Mouse (Mus musculus): ENCODE data around the gene Tgm7.

Gene Tgm7

GRCm38 (mm10) chr2:121074747-121075146, 34.8 kb downstream of the Tgm7 start:
- no peak for DNase-seq (ENCODE audit: extremely low read depth, low read depth, low spot score)

- DNase-seq (ENCODE audit: extremely low read depth, low read depth, low spot score), result no peak
These were observed 37.7 kb downstream of the Tgm7 start for GRCm38 (mm10) chr2:121071871-121072270.

DNA sequence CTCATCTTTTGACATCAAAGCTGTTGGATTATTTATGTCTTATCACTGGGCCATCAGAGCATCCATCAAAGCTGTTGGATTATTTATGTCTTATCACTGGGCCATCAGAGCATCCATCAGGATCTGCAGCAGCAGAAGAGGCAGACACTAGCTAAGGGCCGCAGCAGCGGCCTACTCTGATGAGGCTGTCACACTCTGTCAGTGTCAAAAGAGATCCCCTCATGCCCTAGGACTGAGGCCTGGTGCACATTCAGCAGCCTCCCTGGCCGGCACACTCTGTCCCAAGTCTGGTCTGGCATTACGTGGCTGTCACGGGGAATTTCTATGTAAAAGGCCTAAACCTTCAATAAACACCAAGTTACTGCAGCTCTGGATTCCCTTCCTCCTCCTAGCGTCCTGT, 40.1 kb downstream of the Tgm7 start:
- no peak for DNase-seq (ENCODE audit: extremely low read depth, low read depth, low spot score)

DNA sequence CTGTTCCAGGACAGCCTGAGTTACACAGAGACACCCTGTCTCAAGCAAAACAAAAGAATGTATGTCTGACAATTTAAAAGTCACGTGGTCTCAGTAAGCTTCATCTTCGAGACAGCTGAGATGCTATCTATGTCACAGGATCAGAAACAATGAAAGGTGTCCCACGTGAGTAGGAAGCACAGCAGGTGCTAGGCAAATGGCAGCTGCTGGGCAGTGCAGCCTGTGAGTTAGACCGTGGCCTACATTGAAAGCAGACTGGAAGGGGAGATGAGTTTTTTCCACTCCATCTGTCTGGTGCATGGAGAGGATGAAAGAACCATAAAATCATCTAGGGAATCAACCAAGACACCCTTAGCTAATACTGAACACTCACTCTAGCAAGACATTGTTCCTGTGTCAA, 42.5 kb downstream of the Tgm7 start:
- no peak for DNase-seq (ENCODE audit: extremely low read depth, low read depth, low spot score)

GRCm38 (mm10) chr2:121061315-121061714, 48.3 kb downstream of the Tgm7 start:
- DNase-seq (ENCODE audit: extremely low read depth, low read depth, low spot score), result no peak

DNA sequence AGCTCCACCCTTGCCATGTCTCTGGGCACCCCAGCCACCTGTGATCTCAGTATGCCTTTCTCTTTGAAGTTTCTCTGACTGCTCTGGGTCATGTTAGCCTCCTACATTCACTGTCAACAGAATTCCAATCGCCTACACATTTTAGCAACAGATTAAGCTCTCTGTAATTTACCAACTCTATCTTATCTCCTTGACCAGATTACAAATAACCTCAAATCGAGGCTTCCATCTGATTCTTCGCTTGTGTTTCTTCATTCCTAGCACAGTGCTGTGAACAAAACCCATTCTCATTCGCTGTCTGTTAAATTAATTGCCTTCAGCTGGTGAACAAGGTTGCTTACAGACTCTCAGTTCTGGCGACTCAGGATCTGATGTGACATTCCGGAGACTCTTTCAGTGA, 51.6 kb downstream of the Tgm7 start:
- DNase-seq (ENCODE audit: extremely low read depth, low read depth, low spot score), result no peak

GRCm38 (mm10) chr2:121055915-121056314, 53.7 kb downstream of the Tgm7 start:
- DNase-seq (ENCODE audit: extremely low read depth, low read depth, low spot score), result peak; percentile 16

DNA sequence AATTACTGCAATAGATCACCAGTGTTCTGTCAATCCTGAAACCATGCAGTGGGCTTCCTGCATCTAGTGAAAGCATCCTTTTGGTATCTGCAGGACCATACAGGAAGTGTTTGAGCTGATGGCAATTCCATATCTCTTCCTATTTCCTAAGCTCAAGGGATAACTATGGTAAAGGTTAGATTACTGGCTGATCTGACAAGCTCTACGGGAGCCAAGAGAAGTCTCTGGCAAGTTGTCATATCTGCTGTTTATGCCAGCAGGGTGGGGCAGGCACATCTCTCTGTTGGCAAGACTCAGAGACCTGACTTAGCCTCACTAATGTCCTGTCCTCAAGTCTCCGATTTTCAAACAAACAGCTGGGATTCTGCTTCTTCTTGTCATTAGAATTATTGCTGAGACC, 55.5 kb downstream of the Tgm7 start:
- DNase-seq (ENCODE audit: extremely low read depth, low read depth, low spot score), result no peak

GRCm38 (mm10) chr2:121052176-121052575, 57.4 kb downstream of the Tgm7 start:
- DNase-seq (ENCODE audit: extremely low read depth, low read depth, low spot score), result no peak

DNA sequence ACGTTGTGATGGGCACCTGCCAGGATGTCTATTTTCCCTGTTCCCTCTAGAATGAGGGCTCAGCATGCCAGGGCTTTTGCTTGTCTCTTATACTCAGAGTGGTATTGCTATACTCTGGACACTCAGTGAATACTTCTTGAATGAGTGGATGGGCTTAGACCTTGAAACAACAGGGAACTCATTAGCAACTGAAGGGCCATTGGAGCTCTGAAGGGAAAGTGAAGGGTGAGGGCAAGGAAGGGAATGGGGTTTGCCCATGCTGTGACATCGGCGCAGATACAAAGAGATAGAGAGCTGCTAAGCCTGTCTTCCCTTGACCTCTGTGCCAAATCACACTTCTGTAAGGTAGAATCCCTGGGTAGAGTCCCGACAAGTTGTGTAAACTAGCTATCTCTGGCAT, 63.9 kb downstream of the Tgm7 start:
- DNase-seq (ENCODE audit: extremely low read depth, low read depth, low spot score), result no peak

Measured in fat pad, adult 2 months (tissue).